Mouse (Mus musculus): ENCODE data around the gene Cfap99. TPM values are rescaled to one million over a fixed set of nuclear protein-coding genes. Genes with fewer than 3 reads are reported as not detected.

The Cfap99 gene
- not detected for polyA plus RNA-seq (2017; shearing (Covaris generic))

GRCm38 (mm10) chr5:34288154-34288716 is at the start of gene Cfap99, which contains the start of gene Zfyve28:
Cfap99 (plus strand) TSS chr5:34288600.
Zfyve28 (minus strand) TSS chr5:34288449.

GRCm38 (mm10) chr5:34336097-34336774 is 47.8 kb downstream of the Cfap99 start, which contains the start of gene Rnf4:
Rnf4 (plus strand) TSS chr5:34336289.

GRCm38 (mm10) chr5:34369341-34370021 is 81.1 kb downstream of the Cfap99 start, which contains the start of gene Fam193a:
Fam193a (plus strand) TSS chr5:34369933.

Other genes with a start within 250 kb of the Cfap99 start
- 1 to 10 TPM in 1 of 2 experiments, under 1 TPM in 1; 0.66 to 2.3 TPM for gene Poln, start 119.2 kb upstream of the Cfap99 start, polyA plus RNA-seq (2017; shearing (Covaris generic))
- 10 to 100 TPM; 46.1 to 62.1 TPM for gene Haus3, start 119.1 kb upstream of the Cfap99 start, polyA plus RNA-seq (2017; shearing (Covaris generic))
- gene Mxd4, start 100.9 kb upstream of the Cfap99 start, polyA plus RNA-seq (2017; shearing (Covaris generic)): 10 to 100 TPM; 73.7 to 94.9 TPM
- 1 to 10 TPM; 1.9 to 4.9 TPM for gene Zfyve28, start 151 bp upstream of the Cfap99 start, polyA plus RNA-seq (2017; shearing (Covaris generic))
- 100 to 1,000 TPM; 130 to 151 TPM for gene Rnf4, start 47.7 kb downstream of the Cfap99 start, polyA plus RNA-seq (2017; shearing (Covaris generic))
- gene Fam193a, start 81.3 kb downstream of the Cfap99 start, polyA plus RNA-seq (2017; shearing (Covaris generic)): 10 to 100 TPM; 17.1 to 17.5 TPM
- gene Tnip2, start 225.4 kb downstream of the Cfap99 start, polyA plus RNA-seq (2017; shearing (Covaris generic)): 10 to 100 TPM; 25.1 to 40.9 TPM
- 10 to 100 TPM; 16.1 to 18.9 TPM for gene Sh3bp2, start 237.2 kb downstream of the Cfap99 start, polyA plus RNA-seq (2017; shearing (Covaris generic))

Data from activated CD4-positive, CD25-positive, alpha-beta regulatory T cell (primary cell).